Mouse (Mus musculus) heart, postnatal 4 days (tissue): ENCODE measurements around the gene Oxct2a. TPM values are rescaled to one million over a fixed set of nuclear protein-coding genes. Genes with fewer than 3 reads are reported as not detected.
"Not testable (repeated sequence)": the region's sequence is repeated elsewhere in the genome, so short reads cannot be mapped to it uniquely, and the experiment has no call there.

Experiments
- DNase-seq: peaks from one replicate; pipeline ENCODE4 v3.0.0; 2021
- total RNA-seq, 2 experiments: library from RNA; stranded (reverse); gene quantifications; 2 replicates each; pipeline ENCODE4 v1.2.3; 2021

Gene Oxct2a
- total RNA-seq, 2 experiments from 2014 or later: not detected

DNA sequence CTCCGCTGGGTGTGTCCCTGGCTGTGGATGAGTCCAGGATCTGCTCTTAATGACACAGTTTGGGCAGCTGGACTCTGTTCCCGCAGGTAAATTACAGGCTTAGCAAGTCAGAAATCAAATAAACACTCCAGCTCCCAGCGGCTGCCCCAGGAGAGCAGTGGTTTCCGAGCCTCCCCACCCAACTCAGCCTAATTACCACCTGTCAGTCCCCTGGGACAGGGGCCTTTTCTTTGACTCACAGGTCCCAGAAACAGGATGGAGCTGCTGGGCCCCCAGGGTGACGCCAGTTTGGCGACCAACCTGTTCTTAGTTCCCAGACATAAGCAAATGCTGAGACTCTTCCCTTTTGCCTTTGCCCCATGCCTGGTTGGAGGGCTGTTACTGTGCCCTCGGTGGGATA is 11.6 kb downstream of the Oxct2a start:
- no peak for DNase-seq

DNA sequence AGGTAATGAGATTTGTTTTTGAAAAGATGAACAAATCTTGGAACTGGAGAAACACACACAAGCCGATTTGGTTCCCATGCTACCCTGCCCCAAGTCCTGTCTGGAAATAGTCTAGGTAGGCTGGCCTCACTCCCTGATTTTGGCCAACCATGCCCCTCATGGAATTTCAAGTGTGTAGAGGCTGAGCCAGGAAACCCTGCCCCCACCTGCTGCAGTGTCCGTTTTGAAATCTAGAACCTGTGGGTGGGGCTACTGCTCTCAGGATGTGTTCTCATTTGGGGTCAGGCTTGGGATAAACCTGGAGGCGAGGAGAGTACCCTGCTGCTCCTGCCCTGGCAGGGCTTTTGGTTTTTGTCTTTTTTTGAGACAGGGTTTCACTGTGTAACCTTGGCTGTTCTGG is 15.1 kb downstream of the Oxct2a start:
- peak; percentile 68 for DNase-seq

DNA sequence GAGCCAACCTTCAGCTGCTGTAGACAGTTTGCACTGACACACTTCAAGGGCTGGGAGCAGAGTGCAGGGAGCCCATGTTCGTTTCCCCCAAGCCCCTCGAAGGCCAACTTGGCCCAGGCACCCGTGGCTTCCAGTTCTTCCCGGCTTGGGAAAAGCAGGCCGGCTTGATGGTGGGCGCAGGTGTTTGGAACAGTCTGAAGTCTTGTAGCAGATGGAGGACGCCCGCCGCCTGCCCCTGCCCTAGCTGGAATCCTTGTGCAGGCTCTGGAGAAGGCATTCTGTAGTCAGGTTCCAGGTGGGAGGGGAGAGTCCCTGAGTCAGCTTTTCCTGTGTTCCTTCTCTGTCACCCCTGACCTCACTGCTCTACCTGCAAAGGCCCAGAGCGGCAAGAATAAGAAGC is 16.4 kb downstream of the Oxct2a start:
- no peak for DNase-seq

DNA sequence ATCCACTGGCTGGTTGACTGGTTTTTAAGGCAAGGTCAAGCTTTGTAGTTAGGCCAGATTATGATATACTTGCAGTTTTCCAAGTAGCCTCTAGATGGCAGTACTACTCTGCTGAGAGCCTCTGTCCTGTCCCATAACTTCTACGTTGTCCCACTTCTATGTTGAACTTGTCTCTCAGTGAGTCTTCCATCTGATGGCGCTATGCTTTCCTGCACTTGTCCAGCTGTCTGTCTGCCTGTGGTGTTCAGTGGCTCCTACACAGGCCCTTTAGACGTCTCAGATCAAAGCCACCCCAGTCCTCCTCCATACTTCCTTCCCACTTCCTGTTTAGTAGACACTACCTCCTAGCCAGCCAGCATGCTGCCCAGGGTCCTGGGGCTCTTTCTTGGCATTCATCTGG is 17.6 kb downstream of the Oxct2a start:
- DNase-seq: peak; percentile 41

- DNase-seq: peak; percentile 80
These were observed 24.3 kb downstream of the Oxct2a start for GRCm38 (mm10) chr4:123298980-123299670.

- DNase-seq: no peak
These were observed 25.2 kb downstream of the Oxct2a start for GRCm38 (mm10) chr4:123298226-123298625.

- no peak for DNase-seq
These were observed 26.1 kb downstream of the Oxct2a start for GRCm38 (mm10) chr4:123297195-123297960.

- DNase-seq: no peak
These were observed 27.3 kb downstream of the Oxct2a start for GRCm38 (mm10) chr4:123296148-123296534.

DNA sequence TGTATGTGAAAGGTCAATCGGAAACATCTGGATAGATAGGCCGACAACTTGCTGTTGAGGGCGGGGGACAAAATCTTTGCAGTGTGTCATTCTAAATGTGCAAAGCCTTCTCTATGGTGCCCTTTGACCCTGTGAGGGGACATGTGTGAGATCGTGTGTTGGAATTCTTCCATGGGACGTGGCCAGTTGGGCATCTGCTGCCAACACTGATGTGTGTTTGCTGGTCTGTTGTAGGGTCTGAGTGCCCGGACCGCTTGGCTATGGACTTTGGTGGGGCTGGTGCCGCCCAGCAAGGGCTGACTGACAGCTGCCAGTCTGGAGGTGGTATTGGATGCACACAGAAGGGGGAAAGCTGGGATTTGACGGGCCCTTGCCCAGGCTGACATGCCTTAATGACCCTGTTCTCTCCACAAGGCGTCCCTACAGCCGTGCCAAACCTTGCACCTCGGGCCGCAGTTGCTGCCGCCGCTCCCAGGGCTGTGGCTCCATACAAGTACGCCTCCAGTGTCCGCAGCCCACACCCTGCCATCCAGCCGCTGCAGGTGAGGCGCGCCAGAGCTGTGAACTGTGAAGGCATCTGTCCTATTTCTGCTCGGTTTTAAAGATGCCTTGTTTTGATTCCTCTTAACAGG is 27.8 kb downstream of the Oxct2a start:
- no peak for DNase-seq

DNA sequence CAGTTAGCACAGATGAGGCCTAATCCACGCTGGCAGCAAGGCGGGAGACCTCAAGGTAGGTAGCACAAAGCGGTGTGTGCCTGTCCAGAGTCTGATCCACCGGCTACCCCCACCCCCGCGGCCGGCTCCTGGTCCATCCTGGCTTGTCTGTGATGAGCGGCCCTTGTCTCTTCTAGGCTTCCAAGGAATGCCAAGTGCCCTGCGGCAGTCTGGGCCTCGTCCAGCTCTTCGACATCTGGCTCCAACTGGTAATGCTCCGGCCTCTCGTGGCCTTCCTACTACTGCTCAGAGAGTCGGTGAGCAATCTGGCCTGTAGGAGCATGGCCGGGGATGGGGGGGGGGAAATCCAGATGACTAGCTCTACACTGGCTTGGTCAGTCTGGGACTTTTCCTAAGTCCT is 28.4 kb downstream of the Oxct2a start:
- not testable (repeated sequence) for DNase-seq

GRCm38 (mm10) chr4:123293661-123294443 is 29.6 kb downstream of the Oxct2a start:
- DNase-seq: no peak

DNA sequence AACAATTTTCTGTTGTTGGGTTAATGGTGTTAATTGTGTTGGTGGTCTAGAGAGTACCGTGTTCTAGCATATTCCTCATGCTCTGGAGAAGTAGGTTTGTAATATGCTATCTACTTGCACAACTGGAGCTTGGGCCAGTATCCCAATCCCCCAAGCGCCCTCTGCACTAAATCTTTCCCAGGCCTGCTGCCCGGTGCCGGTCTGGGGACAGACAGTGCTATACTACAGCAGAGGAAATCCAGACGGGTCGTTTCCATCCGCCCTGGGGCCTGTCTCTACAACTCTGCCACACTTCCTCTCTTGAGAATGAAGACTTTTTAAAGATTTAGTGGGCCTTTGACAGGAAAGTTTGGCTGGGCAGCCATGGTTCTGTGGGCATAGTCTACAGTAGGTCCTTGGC is 30.4 kb downstream of the Oxct2a start:
- DNase-seq: no peak

GRCm38 (mm10) chr4:123292390-123292789 is 31.0 kb downstream of the Oxct2a start:
- DNase-seq: no peak

- no peak for DNase-seq
These were observed 34.4 kb downstream of the Oxct2a start for GRCm38 (mm10) chr4:123289038-123289437.

GRCm38 (mm10) chr4:123286790-123287189 is 36.6 kb downstream of the Oxct2a start:
- DNase-seq: no peak

- DNase-seq: no peak
These were observed 38.5 kb downstream of the Oxct2a start for GRCm38 (mm10) chr4:123284731-123285624.

DNA sequence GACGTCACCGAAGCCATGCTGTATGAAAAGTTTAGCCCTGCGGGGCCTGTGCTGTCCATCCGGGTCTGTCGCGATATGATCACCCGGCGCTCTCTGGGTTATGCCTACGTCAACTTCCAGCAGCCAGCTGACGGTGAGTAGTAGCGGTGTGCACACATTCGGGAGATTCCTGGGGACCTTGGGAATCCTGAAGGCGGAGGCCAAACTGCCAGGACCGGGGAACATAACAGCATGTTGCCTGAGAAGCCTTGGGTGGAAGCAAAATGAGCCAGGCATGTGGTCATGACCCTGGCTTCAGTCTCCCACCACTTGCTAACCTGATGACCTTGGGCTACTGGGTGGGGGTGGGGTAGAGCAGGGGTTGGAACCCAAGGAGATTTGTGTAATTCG is 39.8 kb downstream of the Oxct2a start:
- DNase-seq: peak; percentile 55

- DNase-seq: peak; percentile 56
These were observed 40.3 kb downstream of the Oxct2a start for GRCm38 (mm10) chr4:123282915-123283674.

DNA sequence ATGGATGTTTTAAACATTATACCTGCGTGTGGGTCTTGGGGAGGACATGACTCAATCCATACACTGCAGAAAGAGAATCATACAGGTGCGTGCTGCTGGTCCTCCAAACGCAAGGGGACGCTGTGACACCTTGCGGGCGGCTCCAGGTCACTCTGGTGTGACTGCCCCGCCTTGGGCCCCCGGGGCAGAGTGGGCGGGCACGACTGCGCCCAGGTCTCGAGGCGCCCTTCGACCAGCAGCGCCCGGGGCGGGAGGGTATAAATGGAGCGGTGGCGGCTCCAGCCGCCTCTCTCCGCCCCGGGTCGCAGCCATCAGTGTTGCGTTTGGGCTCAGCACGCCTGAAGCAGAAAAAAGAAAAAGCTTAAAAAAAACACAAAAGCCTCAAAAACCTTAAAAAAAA is 40.9 kb downstream of the Oxct2a start:
- peak; percentile 94 for DNase-seq

- DNase-seq: no peak
These were observed 43.3 kb downstream of the Oxct2a start for GRCm38 (mm10) chr4:123280117-123280516.
